Mouse (Mus musculus): ENCODE measurements at regions not wholly inside any gene's neighbourhood (a gene's known extent, or its start where the extent isn't known, plus 50 kb on each side); places are given as distances from the start of the nearest gene placed in this dataset.

DNA sequence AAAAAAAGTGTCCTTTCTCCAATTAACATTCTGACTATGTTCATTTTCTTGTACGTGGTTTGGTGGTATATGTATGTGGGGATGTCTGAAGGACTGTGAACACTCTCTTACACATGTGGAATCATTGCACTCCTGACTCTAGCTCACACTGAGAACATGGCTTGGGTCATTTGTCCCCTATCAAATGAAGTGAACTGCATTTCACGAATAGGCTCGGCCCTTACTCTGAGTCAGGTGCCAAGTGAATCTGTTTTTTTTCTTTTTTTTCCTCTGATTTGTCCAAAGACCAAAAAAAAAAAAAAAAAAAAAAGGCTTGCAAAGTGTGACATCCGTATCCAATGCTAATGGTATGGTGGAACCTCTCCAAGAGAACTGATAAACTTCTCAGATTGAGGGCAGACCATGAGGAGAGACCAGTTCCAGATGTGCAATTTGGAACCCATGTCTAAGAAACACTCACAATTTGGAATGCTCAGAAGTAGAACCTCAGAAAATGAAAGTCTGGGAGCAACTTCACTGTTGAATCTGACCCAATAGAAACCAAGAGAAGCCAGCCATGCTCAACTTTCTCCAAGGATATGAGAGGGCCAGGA lies 631.7 kb upstream of the Fam160b2 start:
- no peak for DNase-seq (ENCODE audit: low read depth)

DNA sequence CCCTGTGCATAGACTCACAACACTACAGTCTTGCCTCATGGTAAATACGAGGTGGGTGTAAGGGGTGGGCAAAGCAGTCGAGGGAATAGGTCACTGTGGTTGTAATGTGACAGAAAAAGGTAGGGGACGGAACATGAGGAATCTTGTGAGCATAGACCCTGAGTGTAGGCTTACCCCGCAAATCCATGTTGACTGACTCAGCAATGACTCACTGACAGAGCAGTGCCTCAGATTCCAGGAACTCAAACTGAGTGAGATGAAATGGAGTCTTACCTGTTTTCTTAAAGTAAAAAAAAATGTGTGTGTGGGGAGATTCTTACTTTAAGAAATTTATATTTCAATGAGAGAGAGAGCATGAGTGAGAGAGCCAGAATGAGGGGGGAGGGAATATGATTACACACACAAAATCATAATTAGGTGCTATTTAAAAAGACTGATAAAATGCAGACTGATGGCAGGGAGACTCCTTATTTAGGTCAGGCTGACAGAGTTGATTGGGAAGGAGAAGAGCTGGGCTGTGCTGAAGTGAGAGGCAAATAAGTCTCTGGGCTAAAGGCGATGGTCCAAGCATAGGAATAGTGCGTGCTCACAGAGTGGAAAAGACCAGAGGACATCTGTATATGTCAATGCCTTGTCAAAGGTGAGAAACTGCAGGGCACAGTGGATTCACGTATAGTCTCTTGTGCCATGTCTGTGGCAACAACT lies 631.0 kb upstream of the Fam160b2 start:
- DNase-seq (ENCODE audit: low read depth), result no peak

DNA sequence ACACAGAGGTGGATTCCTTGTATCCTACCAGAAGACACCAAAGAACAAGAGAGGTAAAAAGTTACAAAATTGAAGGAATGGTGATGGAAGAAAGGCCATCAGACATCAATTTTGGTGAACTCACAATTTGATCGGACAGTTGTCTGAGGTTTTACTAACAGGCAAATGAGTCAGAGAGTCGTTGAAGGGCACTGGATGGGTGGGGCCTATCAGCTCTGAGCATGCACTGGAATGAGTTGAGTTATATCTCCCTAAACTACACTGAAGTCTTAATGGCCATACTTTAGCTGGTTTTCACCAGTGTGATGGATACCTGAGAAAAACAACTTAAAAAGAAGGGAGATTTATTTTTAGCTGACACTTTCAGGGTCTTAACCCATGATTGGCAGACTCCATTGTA lies 630.3 kb upstream of the Fam160b2 start:
- no peak for DNase-seq (ENCODE audit: low read depth)

DNA sequence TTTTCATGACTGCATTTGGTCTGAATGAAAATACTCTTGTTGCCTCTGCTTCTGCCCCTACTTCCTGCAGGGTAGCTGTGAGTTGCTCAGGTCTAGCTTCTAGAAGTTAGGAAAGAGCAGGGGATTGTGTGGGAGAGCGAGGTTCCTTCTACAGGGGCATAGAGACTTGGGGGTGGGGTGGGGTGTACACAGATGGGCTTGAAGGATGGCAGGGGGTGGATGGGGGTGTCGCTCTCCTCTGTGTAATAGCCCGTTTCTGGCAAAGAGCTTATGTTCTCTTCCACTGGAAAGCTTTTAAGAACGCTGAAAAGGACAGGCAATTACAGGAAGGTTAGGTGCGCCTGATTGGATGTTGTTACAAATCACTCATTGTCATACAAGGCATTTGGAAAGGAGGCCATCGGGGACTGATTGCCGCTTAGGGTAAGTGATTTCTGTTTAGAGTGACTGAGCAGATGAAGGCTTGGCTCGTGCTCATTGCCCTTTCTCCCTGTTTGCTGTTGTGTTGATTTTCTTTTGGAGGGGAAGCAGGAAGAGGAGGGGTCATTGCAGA lies 629.3 kb upstream of the Fam160b2 start:
- no peak for DNase-seq (ENCODE audit: low read depth)

DNA sequence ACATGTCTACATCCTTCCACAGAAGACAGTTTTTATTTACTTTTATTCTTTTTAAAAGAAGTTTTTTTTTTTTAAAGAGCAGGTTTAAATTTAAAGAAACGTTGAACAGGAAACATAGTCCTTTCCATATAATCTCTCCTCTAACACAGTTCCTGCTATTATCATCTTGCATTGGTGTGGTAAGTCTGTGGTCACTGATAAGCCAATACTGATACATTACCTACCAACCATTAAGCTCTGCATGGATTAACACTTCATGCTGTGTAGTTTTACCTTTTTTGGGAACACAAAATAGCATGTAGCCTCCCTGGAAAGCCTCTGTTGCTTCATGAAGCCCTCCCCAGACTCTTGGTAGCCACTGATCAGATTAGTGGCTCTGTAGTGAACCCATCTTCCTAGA lies 617.4 kb upstream of the Fam160b2 start:
- DNase-seq (ENCODE audit: low read depth), result no peak

GRCm38 (mm10) chr14:71211359-71211978 lies 611.8 kb upstream of the Fam160b2 start:
- DNase-seq (ENCODE audit: low read depth), result no peak

DNA sequence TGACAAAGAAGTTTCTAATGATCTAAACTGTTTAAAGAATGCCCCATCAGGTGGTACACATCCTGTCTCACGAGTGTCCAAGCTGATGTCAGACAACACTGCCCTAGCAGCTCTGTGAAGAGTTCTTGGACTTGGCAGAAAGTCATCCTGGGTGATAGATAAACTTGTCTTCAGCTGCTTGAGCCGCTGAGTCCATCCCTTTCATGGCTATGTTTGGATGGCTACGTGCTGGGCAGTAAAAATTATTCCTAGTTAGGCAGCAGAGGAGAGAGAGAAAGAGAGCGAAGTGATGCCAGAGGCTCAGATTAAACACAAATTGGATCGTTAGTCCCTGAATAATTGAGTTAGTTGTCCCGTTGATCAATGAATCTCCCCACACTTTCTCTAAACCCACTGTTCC lies 603.8 kb upstream of the Fam160b2 start:
- DNase-seq (ENCODE audit: low read depth), result no peak

- DNase-seq (ENCODE audit: low read depth), result no peak
These were observed 601.3 kb upstream of the Fam160b2 start for GRCm38 (mm10) chr14:71200917-71201316.

- no peak for DNase-seq (ENCODE audit: low read depth)
These were observed 599.7 kb upstream of the Fam160b2 start for GRCm38 (mm10) chr14:71199178-71199879.

GRCm38 (mm10) chr14:71194219-71194618 lies 594.6 kb upstream of the Fam160b2 start:
- DNase-seq (ENCODE audit: low read depth), result no peak

- DNase-seq (ENCODE audit: low read depth), result no peak
These were observed 592.9 kb upstream of the Fam160b2 start for GRCm38 (mm10) chr14:71192486-71192885.

DNA sequence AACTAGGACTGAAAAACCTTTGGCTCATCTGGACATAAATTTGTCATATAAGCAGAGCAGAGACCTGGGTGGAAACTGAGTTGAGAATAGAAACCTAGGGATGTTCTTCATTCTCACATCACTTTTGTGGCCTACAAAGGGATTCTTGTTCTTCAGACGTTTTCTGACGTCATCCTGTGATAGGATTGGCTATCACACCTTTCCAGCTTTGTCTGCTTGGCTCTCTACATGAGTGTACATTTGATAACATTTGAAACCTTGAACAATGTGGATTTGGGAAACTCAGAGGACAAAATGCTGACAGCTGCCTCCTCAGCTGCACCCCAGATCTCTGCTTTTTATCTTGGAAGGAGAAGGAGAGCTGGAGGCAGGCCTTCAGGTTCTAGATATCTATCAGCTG lies 589.7 kb upstream of the Fam160b2 start:
- DNase-seq (ENCODE audit: low read depth), result no peak

- no peak for DNase-seq (ENCODE audit: low read depth)
These were observed 577.7 kb upstream of the Fam160b2 start for GRCm38 (mm10) chr14:71177341-71177740.

DNA sequence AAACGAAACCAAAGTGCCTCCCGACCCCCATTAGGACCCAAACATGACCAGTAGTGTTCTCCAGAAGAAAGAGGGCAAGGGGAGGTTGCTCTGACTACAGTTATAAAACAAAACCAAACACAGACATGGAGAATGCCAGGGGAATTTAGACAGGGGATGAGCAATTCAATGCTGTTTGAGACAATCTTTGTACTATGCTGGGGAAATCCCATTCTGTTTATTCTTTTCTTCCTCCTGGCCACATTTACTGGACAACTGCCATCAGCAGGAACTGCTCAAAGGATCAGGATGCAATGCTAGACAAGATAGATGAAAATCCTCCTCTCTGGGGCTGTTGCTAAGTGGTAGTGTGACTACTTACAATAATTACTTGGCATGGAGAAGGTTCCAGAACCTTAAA lies 574.5 kb upstream of the Fam160b2 start:
- DNase-seq (ENCODE audit: low read depth), result no peak

DNA sequence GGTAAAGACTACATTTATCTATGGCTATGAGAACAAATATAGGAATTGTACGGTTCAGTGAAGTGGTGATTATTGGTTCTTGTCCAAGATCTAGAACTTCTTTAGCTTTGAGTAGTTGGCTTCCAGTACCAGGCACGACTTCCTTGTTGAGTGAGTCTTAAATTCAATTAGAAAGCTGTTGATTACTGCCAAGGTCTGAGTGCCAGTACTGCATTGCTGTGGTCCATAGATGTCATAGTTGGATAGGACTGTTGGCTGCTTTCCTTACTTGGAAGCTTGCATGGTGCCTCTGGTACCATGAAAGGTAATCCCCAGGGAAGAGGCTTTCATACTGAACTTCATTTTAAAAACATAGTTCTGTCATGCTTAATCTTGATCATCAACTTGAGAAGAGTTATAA lies 559.9 kb upstream of the Fam160b2 start:
- DNase-seq (ENCODE audit: low read depth), result no peak

DNA sequence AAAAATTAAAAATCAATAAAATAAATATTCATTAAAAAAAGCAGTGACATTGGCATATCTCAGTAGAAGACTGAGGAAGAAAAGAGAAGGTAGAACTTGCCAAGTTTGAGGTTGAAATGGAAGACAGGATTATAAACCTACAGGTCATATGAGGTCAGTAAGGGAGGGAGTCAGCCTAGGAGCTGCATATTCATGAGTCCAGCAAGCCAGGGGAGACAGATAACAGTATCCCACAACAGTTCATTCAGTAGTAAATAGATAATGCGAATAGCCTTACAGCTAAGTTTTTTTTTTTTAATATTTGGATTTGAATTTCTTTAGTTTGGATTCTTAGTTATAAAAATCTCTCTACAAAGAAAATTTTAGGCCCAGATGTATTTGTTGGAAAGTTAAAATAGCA lies 542.8 kb upstream of the Fam160b2 start:
- no peak for DNase-seq (ENCODE audit: low read depth)

- no peak for DNase-seq (ENCODE audit: low read depth)
These were observed 530.2 kb upstream of the Fam160b2 start for GRCm38 (mm10) chr14:71129771-71130211.

GRCm38 (mm10) chr14:71128495-71128894 lies 528.9 kb upstream of the Fam160b2 start:
- DNase-seq (ENCODE audit: low read depth), result no peak

DNA sequence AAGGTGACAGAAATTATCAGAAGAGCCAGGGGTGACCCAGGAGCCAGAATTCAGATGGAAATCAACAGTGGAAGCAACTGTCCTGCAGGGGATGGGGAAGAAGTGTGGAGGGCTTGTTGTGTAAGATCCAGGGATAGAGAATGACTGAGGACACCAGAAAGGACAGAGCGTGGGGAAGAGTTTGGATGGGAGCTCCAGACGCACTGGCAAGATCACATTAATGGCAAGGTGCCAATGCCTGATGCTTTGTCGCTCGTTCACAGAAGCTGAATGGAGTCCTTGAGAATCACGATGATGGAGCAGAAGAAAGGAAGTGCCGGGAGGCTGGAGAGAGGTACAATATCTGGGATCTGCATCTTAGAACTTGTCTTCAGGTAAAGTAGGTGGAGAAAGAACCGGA lies 519.0 kb upstream of the Fam160b2 start:
- no peak for DNase-seq (ENCODE audit: low read depth)

DNA sequence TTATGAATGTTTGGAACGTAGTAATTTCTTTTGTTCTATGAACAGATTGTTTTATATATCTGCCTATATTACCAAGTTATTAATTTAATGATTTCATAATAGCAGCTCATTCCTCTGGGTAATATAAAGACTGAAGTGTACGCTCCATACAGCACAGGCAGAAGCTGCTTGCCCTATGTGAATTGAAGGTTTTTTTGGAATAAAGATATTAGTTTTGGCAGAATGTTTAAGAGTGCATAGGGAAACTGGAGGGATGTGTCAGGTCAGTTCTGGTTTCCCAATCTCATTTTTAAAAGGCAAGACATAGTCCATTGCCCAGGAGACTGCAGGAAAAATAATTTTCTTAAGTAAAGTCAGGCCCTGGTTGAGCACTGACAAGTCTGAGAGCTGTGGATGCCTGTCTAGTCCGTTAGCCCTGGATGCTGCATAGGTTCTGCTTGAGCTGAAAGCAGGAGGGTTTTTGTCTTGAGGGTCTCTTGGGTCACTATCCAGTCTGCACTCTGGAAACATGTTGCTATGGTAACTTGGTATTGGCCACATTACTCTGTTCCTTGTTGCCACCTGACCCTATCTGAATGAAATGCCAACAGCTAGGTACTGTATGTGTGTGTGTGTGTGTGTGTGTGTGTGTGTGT lies 516.3 kb upstream of the Fam160b2 start:
- DNase-seq (ENCODE audit: low read depth), result no peak

DNA sequence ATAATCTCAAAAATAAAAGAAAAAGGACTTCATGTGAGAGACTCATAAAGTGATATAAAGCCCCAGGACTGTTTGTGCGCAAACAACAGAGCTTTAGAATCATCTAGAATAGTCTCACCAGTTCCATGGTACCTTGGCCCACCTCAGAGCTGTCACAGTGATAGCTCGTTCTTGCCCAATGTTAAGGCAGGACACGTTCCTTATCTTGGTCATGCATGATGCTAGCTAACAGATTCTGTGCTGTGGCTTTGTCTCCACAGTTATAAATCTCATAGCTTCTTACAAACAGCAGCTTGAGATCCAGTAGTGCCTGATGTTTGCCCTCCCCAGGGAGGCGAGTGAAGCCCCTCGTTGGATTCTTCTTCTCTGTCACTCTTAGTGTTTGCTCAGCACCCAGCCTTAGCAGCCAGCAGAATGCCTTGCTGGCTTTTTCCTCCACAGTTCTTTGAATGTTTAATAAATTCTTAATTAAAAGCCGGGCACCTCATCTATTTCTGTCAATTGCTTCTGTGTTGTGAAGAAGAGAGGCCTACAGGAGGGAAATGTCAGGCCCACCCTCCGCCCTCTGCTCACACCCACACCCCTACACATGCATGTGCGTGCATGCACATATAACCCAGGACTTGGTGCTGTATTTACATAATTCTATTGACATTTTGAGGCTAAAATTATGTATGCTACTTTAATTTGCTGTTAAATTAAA lies 515.6 kb upstream of the Fam160b2 start:
- no peak for DNase-seq (ENCODE audit: low read depth)

GRCm38 (mm10) chr14:71113198-71113597 lies 513.6 kb upstream of the Fam160b2 start:
- DNase-seq (ENCODE audit: low read depth), result no peak

Measured in c-Kit-positive CD71-negative TER-119-negative erythroid progenitor cells, embryonic 14.5 days (primary cell).